Mouse (Mus musculus) ES-E14 (cell line): ENCODE data around the gene Gpr132.
A peak's percentile ranks its signal among the peaks of the same experiment; 100 is the strongest.

Experiments
- CHD2 ChIP-seq: IDR thresholded peaks from 2 replicates; pipeline ENCODE4 v1.6.1; 2014; ENCODE audit warnings: mild to moderate bottlenecking, low read depth, low read length, inconsistent platforms
- HCFC1 ChIP-seq: IDR thresholded peaks from 2 replicates; pipeline ENCODE4 v1.6.1; 2012; ENCODE audit warnings: low read length, inconsistent platforms, borderline replicate concordance; ENCODE audit not compliant: insufficient read depth
- ZC3H11A ChIP-seq: IDR thresholded peaks from 2 replicates; pipeline ENCODE4 v1.6.1; 2012; ENCODE audit warnings: low read depth, mild to moderate bottlenecking, inconsistent platforms, low read length, borderline replicate concordance

DNA sequence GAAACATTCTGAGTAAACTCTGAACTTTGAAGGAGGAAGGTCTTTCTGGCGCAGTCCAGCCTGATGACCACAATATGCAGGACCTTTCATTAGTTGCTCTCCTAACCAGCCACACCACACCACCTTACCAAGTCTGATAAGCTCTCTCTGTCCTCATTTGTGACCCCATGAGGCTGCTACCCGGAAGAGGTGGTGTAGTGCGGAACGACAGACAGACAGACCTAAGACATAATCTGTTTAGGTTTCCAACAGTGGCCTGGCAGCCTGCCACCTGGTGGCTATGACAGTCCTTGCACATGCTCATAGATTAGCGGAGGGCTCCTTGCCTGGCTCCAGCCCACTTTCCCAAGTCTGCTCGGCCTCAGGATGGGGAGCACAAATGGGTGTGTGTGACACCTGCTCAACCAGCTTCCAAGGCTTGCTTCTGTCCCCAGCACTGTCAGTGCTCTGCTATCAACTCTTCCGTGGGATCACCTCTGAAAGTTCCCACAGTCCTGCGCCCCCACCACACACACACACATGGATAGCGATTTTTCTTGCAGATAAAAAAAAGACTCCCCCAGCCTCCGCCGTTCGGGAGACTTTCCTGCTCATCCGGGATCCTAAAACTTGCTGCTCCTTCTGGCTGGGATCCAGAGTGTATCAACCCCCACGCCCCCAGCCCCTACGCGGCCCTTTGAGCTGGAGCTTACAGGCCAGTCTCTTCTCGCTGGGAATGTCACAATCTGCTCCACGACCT lies 5.6 kb upstream of the Gpr132 start:
- TF ChIP-seq HCFC1 (no peak), ZC3H11A (peak; percentile 40; the same call in 1 of the 2 replicates), CHD2 (no peak)
